Mouse (Mus musculus) hindbrain, embryonic 10.5 days (tissue): ENCODE data around the gene Usp13. TPM values are rescaled to one million over a fixed set of nuclear protein-coding genes. Genes with fewer than 3 reads are reported as not detected.

Experiments
- DNase-seq: peaks from one replicate; pipeline ENCODE4 v3.0.0-alpha.2; 2017; ENCODE audit warnings: low spot score
- H3K27ac ChIP-seq: fragments of 300-500 bp; sonication (generic); 2 replicates; pipeline ENCODE4 v1.5.1; 2016; ENCODE audit warnings: mild to moderate bottlenecking, moderate library complexity
- H3K27me3 ChIP-seq: fragments of 300-500 bp; sonication (generic); 2 replicates; pipeline ENCODE4 v1.6.1; 2016; ENCODE audit warnings: mild to moderate bottlenecking; ENCODE audit not compliant: poor library complexity, insufficient read depth, severe bottlenecking
- H3K36me3 ChIP-seq: fragments of 300-500 bp; sonication (generic); 2 replicates; pipeline ENCODE4 v1.6.1; 2016; ENCODE audit warnings: mild to moderate bottlenecking, moderate library complexity
- H3K4me1 ChIP-seq: fragments of 300-500 bp; sonication (generic); replicated peaks from 2 replicates; pipeline ENCODE4 v1.6.1; 2016; ENCODE audit warnings: mild to moderate bottlenecking
- H3K4me3 ChIP-seq: fragments of 300-500 bp; sonication (generic); 2 replicates; pipeline ENCODE4 v1.5.1; 2016; ENCODE audit warnings: mild to moderate bottlenecking, moderate library complexity
- H3K9me3 ChIP-seq: fragments of 300-500 bp; sonication (generic); 2 replicates; pipeline ENCODE4 v1.6.1; 2016; ENCODE audit warnings: mild to moderate bottlenecking, moderate library complexity
- WGBS: fragments of 180-500 bp; shearing (Covaris S2); methylation state at CpG from one replicate; pipeline ENCODE4 v1.1.7; 2016; 5-methylcytosine and 5-hydroxymethylcytosine counted together
- polyA plus RNA-seq: library from polyadenylated mRNA; unstranded; fragments of >200 nt; fragmentation: Nextera tagmentation; extraction: Ambion mirVana; gene quantifications from 2 replicates; pipeline ENCODE4 v1.2.1, GENCODE M21; 2016

Usp13 gene
- polyA plus RNA-seq, 1 experiment from 2014 or later = 5.3 TPM

DNA sequence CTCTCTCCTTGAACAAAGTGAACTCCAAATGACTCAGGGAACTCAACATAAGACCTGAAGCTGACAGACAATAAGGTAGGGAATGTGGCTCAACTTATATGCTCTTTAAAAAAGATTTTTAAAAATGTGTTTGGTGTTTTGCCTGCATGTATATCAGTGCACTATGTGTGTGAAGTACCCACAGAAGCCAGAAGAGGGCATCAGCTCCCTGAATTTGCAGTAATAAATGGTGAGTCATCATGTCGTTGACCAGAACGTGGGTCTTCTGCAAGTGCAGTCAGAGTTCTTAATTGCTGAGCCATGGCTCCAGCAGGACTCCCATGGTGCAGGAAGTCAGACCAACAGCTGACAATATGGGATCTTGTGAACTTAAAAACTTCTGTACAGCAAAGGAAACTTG, 148.2 kb downstream of the Usp13 start:
- H3K27ac ChIP-seq = no peak overlapping the region
- WGBS = 1% methylated on average over 2 of the region's 2 CpGs
- no peaks in the 10 kb centered on the region for H3K4me1 ChIP-seq

GRCm38 (mm10) chr3:32968671-32969425, 151.5 kb downstream of the Usp13 start:
- DNase-seq = no peak
- 76% methylated on average over 1 of the region's 1 CpGs for WGBS
- no peak overlapping the region for H3K27ac ChIP-seq
- H3K4me3 ChIP-seq = no peak overlapping the region
- no peaks in the 10 kb centered on the region for H3K4me1 ChIP-seq
- H3K36me3 ChIP-seq = no peaks in the 10 kb centered on the region
- no peaks in the 10 kb centered on the region for H3K27me3 ChIP-seq
- H3K9me3 ChIP-seq = no peaks in the 10 kb centered on the region

More for the DNA sequence above, 148.2 kb downstream of the Usp13 start:
- H3K9me3 ChIP-seq = no peaks in the 10 kb centered on the region
- H3K36me3 ChIP-seq = no peaks in the 10 kb centered on the region
- DNase-seq = peak; percentile 45
- no peaks in the 10 kb centered on the region for H3K27me3 ChIP-seq
- no peak overlapping the region for H3K4me3 ChIP-seq

- H3K9me3 ChIP-seq = no peaks in the 10 kb centered on the region
- no peaks in the 10 kb centered on the region for H3K27me3 ChIP-seq
- no peak overlapping the region for H3K4me3 ChIP-seq
- no peaks in the 10 kb centered on the region for H3K36me3 ChIP-seq
- no peak for DNase-seq
- no peaks in the 10 kb centered on the region for H3K4me1 ChIP-seq
- WGBS = 97% methylated on average over 1 of the region's 1 CpGs
- H3K27ac ChIP-seq = no peak overlapping the region
Measured at GRCm38 (mm10) chr3:32970257-32970656, 152.9 kb downstream of the Usp13 start.

GRCm38 (mm10) chr3:32979238-32979637, 161.9 kb downstream of the Usp13 start:
- Histone ChIP-seq H3K9me3 (no peaks in the 10 kb centered on the region), H3K4me1 (peaks cover 10% of the 10 kb centered on the region; the same call in 1 of the 2 replicates), H3K4me3 (no peak overlapping the region), H3K36me3 (no peaks in the 10 kb centered on the region), H3K27me3 (no peaks in the 10 kb centered on the region), H3K27ac (no peak overlapping the region)
- DNase-seq = no peak
- 32% methylated on average over 6 of the region's 6 CpGs for WGBS

DNA sequence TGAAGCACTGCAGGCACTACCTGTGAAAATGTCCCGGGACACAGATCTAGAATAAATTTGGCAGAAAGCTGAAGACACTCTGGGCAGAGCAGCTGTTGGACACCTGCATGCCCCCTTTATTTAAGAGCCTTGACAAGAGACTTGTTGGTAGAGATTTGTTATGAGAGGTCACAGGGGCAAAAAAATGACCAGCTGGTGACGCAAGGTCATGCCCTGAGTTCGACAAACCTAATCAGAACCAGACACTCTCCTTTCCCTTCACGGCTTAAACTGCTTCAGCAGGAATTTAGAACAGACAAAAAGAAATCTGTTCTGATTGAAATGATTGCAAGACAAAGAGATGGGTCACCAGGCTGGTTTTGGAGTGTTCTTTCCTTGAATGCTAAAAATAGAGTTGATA, 162.6 kb downstream of the Usp13 start:
- Histone ChIP-seq H3K9me3 (no peaks in the 10 kb centered on the region), H3K4me3 (no peak overlapping the region), H3K27me3 (no peaks in the 10 kb centered on the region), H3K27ac (no peak overlapping the region), H3K36me3 (no peaks in the 10 kb centered on the region), H3K4me1 (peaks cover 10% of the 10 kb centered on the region; the same call in 1 of the 2 replicates)
- DNase-seq = peak; percentile 34
- 34% methylated on average over 4 of the region's 4 CpGs for WGBS

GRCm38 (mm10) chr3:32985141-32985540, 167.8 kb downstream of the Usp13 start:
- WGBS = 70% methylated on average over 3 of the region's 3 CpGs
- H3K36me3 ChIP-seq = no peaks in the 10 kb centered on the region
- peaks cover 1% of the 10 kb centered on the region; the same call in 1 of the 2 replicates for H3K4me1 ChIP-seq
- no peak overlapping the region for H3K4me3 ChIP-seq
- H3K27ac ChIP-seq = no peak overlapping the region
- H3K27me3 ChIP-seq = no peaks in the 10 kb centered on the region
- H3K9me3 ChIP-seq = no peaks in the 10 kb centered on the region
- no peak for DNase-seq

Other genes with a start within 250 kb of the Usp13 start
- gene Gnb4, start 201.0 kb upstream of the Usp13 start, polyA plus RNA-seq = 46.1 and 49.3 TPM in 2 replicates
- 244 and 272 TPM in 2 replicates for gene Actl6a, start 111.2 kb upstream of the Usp13 start, polyA plus RNA-seq
- gene Ndufb5, start 80.6 kb upstream of the Usp13 start, polyA plus RNA-seq = 281 and 302 TPM in 2 replicates
- gene Mrpl47, start 79.9 kb upstream of the Usp13 start, polyA plus RNA-seq = 34.5 and 37.8 TPM in 2 replicates